Mouse (Mus musculus): ENCODE measurements around the gene Ptprt.

Gene Ptprt

DNA sequence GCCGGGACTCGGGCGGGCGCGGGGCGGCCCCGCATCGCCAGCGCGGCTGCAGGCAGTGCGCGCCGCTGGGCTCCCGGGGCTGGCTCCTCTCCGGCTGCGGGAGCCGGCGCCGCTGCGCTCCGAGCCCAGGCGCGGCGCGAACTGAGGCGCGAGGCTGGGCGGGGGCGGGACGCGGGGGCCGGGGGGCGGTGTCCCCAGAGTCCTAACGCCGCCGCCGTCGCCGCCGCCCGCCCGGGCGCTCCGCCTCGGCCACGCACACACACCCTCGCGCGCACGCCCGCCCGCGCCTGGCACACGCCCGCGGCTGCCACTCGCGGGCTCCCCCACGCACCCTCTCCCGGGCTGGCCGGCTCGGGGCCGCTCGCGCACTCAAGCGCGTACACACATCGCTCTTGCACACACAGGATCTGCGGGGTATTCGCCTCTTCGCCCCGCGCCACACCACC is at the start of gene Ptprt:
Gene Ptprt, minus strand, starts transcription at position 207 of the 446 bp plus-strand sequence.
- no peak for DNase-seq (ENCODE audit: low read depth, low spot score)

DNA sequence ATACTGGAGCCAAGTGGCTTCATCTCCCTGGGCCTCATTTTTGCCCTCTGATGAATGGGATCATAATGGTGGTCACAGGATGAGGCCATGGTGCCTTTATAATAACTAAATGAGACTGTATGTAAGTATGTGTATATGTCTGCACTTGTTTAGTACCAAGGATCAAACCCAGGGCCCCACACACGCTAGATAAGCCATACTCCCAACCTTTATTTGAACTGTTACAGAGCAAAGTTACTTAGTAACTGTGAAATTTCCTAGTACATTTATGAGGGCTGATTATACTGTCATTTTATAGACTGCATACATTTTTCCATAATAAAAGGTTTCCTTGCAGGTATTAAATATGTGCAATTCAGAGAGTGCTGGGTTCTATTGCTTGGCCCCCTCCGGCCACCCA is 49.5 kb upstream of the Ptprt start:
- DNase-seq (ENCODE audit: low read depth, low spot score): no peak

DNA sequence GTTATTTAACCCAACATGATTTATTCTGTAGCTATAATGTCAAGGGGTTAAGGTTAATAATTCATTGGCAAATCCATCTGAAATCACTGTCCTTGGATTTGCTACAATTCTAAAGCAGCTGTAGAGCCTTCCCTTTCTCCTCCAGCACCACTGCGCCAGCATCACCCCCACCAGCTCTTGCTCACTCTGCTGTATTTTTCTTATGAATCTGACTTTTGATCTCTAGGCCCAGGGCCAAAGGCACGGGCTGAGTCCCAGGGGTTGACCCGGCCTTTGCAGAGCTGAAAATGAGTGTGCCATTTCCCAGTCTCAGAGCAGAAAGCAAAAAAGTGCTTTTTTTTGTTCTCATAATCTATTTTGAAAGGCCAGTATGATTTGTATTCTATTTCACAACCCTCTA is 38.7 kb upstream of the Ptprt start:
- no peak for DNase-seq (ENCODE audit: low read depth, low spot score)

DNA sequence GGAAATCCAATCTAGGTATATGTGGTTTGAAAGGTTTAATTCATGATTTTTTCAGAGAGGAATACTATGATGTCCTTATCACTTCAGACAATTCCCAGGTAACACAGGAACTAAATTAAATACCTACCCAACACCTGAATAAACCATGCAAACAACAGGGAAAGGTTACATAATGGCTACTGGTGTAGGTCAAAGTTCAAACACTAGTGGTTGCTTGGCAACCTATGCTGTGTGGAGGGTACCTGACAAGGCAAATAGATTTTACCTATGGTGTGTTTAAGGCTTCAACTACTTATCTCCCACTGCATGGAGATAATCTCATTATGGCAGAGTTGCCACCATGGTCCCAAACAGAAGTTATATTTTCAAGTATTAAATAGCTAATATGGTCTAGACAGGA is 38.1 kb upstream of the Ptprt start:
- DNase-seq (ENCODE audit: low read depth, low spot score): no peak

GRCm38 (mm10) chr2:162698068-162698467 is 37.1 kb upstream of the Ptprt start:
- no peak for DNase-seq (ENCODE audit: low read depth, low spot score)

DNA sequence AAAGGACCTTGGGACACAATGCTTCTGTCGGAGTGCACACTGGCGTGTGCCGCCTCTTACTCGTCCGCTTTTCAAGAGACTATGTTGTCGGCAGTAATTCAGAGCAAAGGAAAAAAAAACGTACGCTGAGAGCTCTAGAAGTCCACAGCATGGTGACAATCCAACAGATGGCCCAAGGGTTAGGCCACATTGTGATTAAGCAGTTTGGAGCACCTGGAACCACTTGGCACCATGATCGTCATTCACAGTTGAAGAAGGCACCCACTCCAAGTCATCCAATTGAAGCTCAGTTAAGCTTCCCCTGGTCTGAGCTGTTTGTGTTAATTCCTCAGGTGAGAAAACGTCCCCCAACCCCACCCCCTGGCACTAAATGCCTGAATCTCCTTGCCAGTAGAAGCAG is 36.2 kb upstream of the Ptprt start:
- DNase-seq (ENCODE audit: low read depth, low spot score): no peak

DNA sequence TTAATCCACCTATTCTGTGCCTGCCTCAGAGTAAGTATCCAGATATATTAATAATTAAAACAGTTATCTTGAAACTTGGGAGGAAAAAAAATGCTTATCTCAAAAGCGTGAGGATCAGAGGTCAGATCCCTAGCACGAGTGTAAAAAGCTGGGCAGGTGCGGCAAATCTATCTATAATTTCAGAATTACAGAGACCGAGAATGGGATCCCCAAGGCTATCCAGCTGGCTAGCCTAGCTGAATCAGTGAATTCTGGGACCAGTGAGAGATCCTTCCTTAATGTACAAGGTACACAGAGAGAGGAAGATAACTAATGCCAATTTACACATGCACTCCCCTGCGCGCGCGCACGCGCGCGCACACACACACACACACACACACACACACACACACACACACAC is 31.2 kb upstream of the Ptprt start:
- no peak for DNase-seq (ENCODE audit: low read depth, low spot score)

GRCm38 (mm10) chr2:162682674-162683073 is 21.7 kb upstream of the Ptprt start:
- DNase-seq (ENCODE audit: low read depth, low spot score): peak; percentile 49

DNA sequence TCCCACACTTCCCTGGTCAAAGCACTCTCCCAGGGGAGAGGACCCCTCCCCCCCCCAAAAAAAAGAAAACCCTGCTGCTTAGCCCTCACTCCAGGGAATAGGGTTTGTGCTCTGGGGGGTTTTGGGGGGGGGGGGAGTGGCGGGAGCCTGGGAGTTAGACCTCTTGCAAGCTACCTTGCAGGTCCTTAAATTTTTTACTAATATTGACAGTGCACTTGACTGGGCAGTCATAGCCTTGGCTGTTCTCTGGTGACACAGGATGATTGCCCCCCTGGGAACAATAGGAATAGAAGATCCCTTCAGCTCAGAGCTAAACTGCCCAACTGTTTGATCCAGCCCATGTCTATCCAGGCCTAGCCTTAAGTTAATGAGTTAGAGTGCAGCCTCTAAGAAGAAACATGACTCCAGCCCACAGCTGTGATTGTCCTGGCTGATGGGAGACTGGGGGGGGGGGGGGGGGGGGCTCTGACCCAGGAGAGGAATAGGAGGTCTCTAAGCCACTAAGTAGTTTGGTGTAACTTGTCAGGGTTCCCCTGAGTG is 1.6 kb upstream of the Ptprt start:
- no peak for DNase-seq (ENCODE audit: low read depth, low spot score)

DNA sequence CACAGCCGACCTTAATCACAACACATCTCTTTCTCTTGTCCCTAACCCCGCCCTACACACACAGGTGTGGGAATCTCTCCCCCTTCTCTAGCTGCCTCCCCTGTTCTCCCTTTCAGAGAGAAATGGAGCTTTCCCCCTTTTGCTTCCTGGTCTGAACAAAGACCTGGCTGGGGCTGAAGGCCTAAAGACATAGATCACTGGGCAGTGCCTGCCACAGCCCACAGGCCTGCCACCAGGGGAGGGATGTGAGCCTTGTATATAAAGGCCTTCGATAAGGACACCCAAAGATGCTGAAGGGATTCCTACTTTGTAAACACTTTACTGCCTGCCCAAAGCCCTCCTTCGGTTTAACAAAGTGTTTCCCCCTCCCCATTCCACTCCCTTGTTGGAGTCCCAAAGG is 786 bp upstream of the Ptprt start:
- no peak for DNase-seq (ENCODE audit: low read depth, low spot score)

- DNase-seq (ENCODE audit: low read depth, low spot score): no peak
These were observed 561 bp downstream of the Ptprt start for GRCm38 (mm10) chr2:162660231-162660940.

- peak; percentile 89 for DNase-seq (ENCODE audit: low read depth, low spot score)
These were observed 1.9 kb downstream of the Ptprt start for GRCm38 (mm10) chr2:162658997-162659396.

GRCm38 (mm10) chr2:162657541-162657940 is 3.4 kb downstream of the Ptprt start:
- DNase-seq (ENCODE audit: low read depth, low spot score): no peak

- DNase-seq (ENCODE audit: low read depth, low spot score): no peak
These were observed 6.5 kb downstream of the Ptprt start for GRCm38 (mm10) chr2:162654416-162654815.

DNA sequence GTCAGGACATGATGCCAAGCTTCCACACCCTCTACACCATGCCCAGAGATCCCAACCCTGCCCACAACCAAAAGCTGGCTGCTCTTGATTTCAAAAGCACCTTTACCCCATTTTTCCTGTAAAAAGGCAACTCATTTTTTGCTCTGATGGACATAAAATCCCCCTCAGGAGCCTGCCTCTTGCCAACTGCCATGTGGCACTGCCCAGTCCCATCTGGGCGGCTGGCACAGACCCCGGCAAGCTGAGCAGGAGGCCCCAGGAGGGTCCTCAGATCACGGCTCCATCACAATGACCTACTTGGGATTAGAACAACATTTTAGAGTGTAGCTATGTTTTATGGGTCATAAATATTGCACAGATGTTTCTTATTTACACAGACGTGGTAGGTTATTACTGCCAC is 22.3 kb downstream of the Ptprt start:
- DNase-seq (ENCODE audit: low read depth, low spot score): no peak

DNA sequence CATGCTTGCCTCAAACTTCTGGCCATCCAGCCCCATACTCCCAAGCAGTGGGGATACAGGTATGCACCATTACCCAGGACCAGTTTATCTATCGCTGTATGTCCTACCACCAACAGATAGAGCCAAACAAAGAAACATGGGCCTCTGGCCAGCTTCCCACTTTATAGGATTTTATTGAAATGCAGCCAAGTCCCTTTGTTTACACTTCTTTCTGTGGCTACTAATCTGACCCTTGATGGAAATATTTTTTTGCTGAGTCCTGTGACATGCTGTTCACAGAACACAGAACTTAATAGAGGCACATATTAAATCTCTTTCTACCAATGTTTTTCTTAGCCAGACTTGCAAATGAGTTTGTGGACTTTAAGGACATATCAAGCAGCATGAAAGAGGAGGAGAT is 23.4 kb downstream of the Ptprt start:
- DNase-seq (ENCODE audit: low read depth, low spot score): no peak

GRCm38 (mm10) chr2:162636387-162637009 is 24.4 kb downstream of the Ptprt start:
- DNase-seq (ENCODE audit: low read depth, low spot score): peak; percentile 26

GRCm38 (mm10) chr2:162634901-162635300 is 26.0 kb downstream of the Ptprt start:
- DNase-seq (ENCODE audit: low read depth, low spot score): no peak

DNA sequence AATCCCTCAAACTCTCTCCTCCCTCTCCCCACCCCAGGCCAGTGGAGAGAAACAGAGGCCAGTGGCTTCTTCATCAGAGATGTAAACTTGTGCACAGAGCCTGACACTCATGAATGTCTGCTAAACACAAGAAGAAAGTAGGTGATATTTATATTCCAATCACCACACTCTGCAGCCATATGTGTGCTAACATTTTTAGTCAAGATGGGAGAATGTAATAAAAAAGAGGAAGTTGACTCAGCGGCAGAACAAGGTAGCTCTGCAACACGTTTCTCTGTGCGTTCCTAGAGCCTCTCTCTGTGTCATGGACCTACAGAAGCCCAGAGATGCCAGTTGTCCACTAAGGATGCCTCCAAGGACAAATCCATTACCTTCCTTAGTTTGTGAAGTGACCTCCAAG is 34.9 kb downstream of the Ptprt start:
- no peak for DNase-seq (ENCODE audit: low read depth, low spot score)

DNA sequence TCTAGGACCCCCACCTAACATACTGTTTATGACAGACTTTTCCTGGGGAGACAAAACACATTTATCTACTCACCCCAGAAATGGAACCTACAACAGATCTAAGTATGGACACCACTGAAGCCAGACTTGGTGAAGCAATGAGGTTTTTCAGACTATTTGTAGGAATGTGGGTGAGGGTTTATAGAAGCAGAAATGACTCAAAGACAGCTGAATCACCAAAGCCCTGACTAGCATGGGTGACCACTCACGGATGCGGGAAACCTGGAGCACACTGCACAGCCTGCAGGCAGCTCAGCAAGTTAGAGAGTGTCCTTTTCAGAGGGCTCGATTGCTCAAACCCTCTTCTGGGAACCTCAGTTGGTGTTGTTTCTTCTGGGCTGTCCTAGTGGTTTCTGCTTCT is 36.2 kb downstream of the Ptprt start:
- no peak for DNase-seq (ENCODE audit: low read depth, low spot score)

DNA sequence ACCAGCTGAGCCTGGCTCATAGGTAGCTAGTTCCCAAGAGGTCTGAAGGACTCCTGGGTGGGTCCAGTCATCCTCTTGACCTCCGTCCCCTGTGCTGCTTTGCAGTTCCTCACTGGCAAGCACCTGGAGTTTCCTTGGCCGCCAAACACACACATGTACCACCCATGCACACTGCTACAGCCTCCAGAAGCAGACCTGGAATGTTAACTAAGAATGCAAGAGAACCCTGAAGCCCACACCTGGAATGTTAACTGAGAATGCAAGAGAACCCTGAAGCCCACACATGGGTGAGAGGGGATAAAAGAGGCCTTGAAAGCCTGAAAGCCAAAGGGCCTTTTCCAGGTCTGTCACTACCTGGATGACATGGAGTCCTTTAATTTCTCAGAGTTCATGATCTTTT is 46.7 kb downstream of the Ptprt start:
- DNase-seq (ENCODE audit: low read depth, low spot score): no peak

- DNase-seq (ENCODE audit: low read depth, low spot score): no peak
These were observed 47.5 kb downstream of the Ptprt start for GRCm38 (mm10) chr2:162613480-162613879.

DNA sequence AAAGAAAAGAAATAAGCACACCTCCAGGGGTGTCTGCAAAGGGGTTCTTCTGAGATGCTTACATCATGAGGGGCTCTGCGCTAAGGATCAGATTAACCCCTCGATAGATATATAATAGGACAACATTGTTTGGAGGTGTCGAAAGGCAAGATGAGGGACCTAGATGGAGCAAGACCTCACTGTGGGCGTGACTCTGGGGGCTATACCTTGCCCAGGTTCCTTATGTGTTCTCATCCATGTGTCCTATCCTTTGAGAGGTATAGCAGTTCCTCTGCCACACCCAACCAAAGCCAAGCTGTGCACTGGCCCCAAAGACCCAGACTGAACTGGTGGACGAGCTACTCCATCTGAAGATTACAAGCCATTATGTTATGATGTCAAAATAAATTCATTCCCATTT is 58.2 kb downstream of the Ptprt start:
- DNase-seq (ENCODE audit: low read depth, low spot score): no peak

Measured in forelimb bud, embryonic 11.5 days (tissue).